Mouse (Mus musculus): ENCODE measurements around the gene Cacng4. TPM values are rescaled to one million over a fixed set of nuclear protein-coding genes. Genes with fewer than 3 reads are reported as not detected.

The Cacng4 gene
- polyA plus RNA-seq, 1 experiment = not detected

- no peak overlapping the region for H3K4me3 ChIP-seq (ENCODE audit: insufficient read depth, low read length)
- no peak overlapping the region for H3K27ac ChIP-seq (ENCODE audit: insufficient read depth, low read depth, low read length)
- no peak for TF ChIP-seq POLR2A (IDR thresholded peaks at IDR 0.05; ENCODE audit: borderline replicate concordance, low read depth, low read length)
- TF ChIP-seq CTCF (IDR thresholded peaks at IDR 0.05; ENCODE audit: low read depth, low read length) = no peak
- no peaks in the 10 kb centered on the region for H3K4me1 ChIP-seq (ENCODE audit: control insufficient read depth, insufficient read depth, low read length)
These were observed 66.1 kb downstream of the Cacng4 start for GRCm38 (mm10) chr11:107728073-107728863.

GRCm38 (mm10) chr11:107724603-107725002 is 69.8 kb downstream of the Cacng4 start:
- H3K4me3 ChIP-seq (ENCODE audit: insufficient read depth, low read length) = no peak overlapping the region
- TF ChIP-seq POLR2A (IDR thresholded peaks at IDR 0.05; ENCODE audit: borderline replicate concordance, low read depth, low read length) (no peak), CTCF (IDR thresholded peaks at IDR 0.05; ENCODE audit: low read depth, low read length) (no peak)
- H3K27ac ChIP-seq (ENCODE audit: insufficient read depth, low read depth, low read length) = no peak overlapping the region
- H3K4me1 ChIP-seq (ENCODE audit: control insufficient read depth, insufficient read depth, low read length) = no peaks in the 10 kb centered on the region

- no peak for TF ChIP-seq POLR2A (IDR thresholded peaks at IDR 0.05; ENCODE audit: borderline replicate concordance, low read depth, low read length)
- no peak for TF ChIP-seq CTCF (IDR thresholded peaks at IDR 0.05; ENCODE audit: low read depth, low read length)
- no peaks in the 10 kb centered on the region for H3K4me1 ChIP-seq (ENCODE audit: control insufficient read depth, insufficient read depth, low read length)
- H3K27ac ChIP-seq (ENCODE audit: insufficient read depth, low read depth, low read length) = no peak overlapping the region
- H3K4me3 ChIP-seq (ENCODE audit: insufficient read depth, low read length) = no peak overlapping the region
These were observed 73.3 kb downstream of the Cacng4 start for GRCm38 (mm10) chr11:107721057-107721456.

- Histone ChIP-seq H3K4me3 (ENCODE audit: insufficient read depth, low read length) (no peak overlapping the region), H3K27ac (ENCODE audit: insufficient read depth, low read depth, low read length) (no peak overlapping the region), H3K4me1 (ENCODE audit: control insufficient read depth, insufficient read depth, low read length) (no peaks in the 10 kb centered on the region)
- TF ChIP-seq POLR2A (IDR thresholded peaks at IDR 0.05; ENCODE audit: borderline replicate concordance, low read depth, low read length) = no peak
- no peak for TF ChIP-seq CTCF (IDR thresholded peaks at IDR 0.05; ENCODE audit: low read depth, low read length)
These were observed 73.9 kb downstream of the Cacng4 start for GRCm38 (mm10) chr11:107720264-107721021.

- Histone ChIP-seq H3K4me3 (ENCODE audit: insufficient read depth, low read length) (no peak within 1 kb of the TSS), H3K4me1 (ENCODE audit: control insufficient read depth, insufficient read depth, low read length) (no peaks in the 10 kb centered on the region), H3K27ac (ENCODE audit: insufficient read depth, low read depth, low read length) (no peak within 1 kb of the TSS)
- TF ChIP-seq POLR2A (IDR thresholded peaks at IDR 0.05; ENCODE audit: borderline replicate concordance, low read depth, low read length) = no peak
- no peak for TF ChIP-seq CTCF (IDR thresholded peaks at IDR 0.05; ENCODE audit: low read depth, low read length)
These were observed 77.9 kb downstream of the Cacng4 start, which contains the start of gene Cacng1 for GRCm38 (mm10) chr11:107716332-107716938. TSS of gene Cacng1 (minus strand) at chr11:107716522.

- no peak overlapping the region for H3K27ac ChIP-seq (ENCODE audit: insufficient read depth, low read depth, low read length)
- H3K4me1 ChIP-seq (ENCODE audit: control insufficient read depth, insufficient read depth, low read length) = no peaks in the 10 kb centered on the region
- TF ChIP-seq CTCF (IDR thresholded peaks at IDR 0.05; ENCODE audit: low read depth, low read length) (no peak), POLR2A (IDR thresholded peaks at IDR 0.05; ENCODE audit: borderline replicate concordance, low read depth, low read length) (no peak)
- no peak overlapping the region for H3K4me3 ChIP-seq (ENCODE audit: insufficient read depth, low read length)
These were observed 80.0 kb downstream of the Cacng4 start for GRCm38 (mm10) chr11:107714368-107714767.

- TF ChIP-seq POLR2A (IDR thresholded peaks at IDR 0.05; ENCODE audit: borderline replicate concordance, low read depth, low read length) (no peak), CTCF (IDR thresholded peaks at IDR 0.05; ENCODE audit: low read depth, low read length) (no peak)
- H3K4me1 ChIP-seq (ENCODE audit: control insufficient read depth, insufficient read depth, low read length) = no peaks in the 10 kb centered on the region
- no peak overlapping the region for H3K4me3 ChIP-seq (ENCODE audit: insufficient read depth, low read length)
- no peak overlapping the region for H3K27ac ChIP-seq (ENCODE audit: insufficient read depth, low read depth, low read length)
These were observed 84.0 kb downstream of the Cacng4 start for GRCm38 (mm10) chr11:107710379-107710778.

- no peak overlapping the region for H3K4me3 ChIP-seq (ENCODE audit: insufficient read depth, low read length)
- H3K4me1 ChIP-seq (ENCODE audit: control insufficient read depth, insufficient read depth, low read length) = no peaks in the 10 kb centered on the region
- no peak for TF ChIP-seq POLR2A (IDR thresholded peaks at IDR 0.05; ENCODE audit: borderline replicate concordance, low read depth, low read length)
- TF ChIP-seq CTCF (IDR thresholded peaks at IDR 0.05; ENCODE audit: low read depth, low read length) = no peak
- no peak overlapping the region for H3K27ac ChIP-seq (ENCODE audit: insufficient read depth, low read depth, low read length)
These were observed 86.3 kb downstream of the Cacng4 start for GRCm38 (mm10) chr11:107707897-107708610.

GRCm38 (mm10) chr11:107705476-107706074 is 88.8 kb downstream of the Cacng4 start:
- no peak overlapping the region for H3K4me3 ChIP-seq (ENCODE audit: insufficient read depth, low read length)
- H3K4me1 ChIP-seq (ENCODE audit: control insufficient read depth, insufficient read depth, low read length) = no peaks in the 10 kb centered on the region
- no peak overlapping the region for H3K27ac ChIP-seq (ENCODE audit: insufficient read depth, low read depth, low read length)
- TF ChIP-seq CTCF (IDR thresholded peaks at IDR 0.05; ENCODE audit: low read depth, low read length) = no peak
- TF ChIP-seq POLR2A (IDR thresholded peaks at IDR 0.05; ENCODE audit: borderline replicate concordance, low read depth, low read length) = no peak

Measured in bone marrow macrophage, adult 2 months (primary cell).